Mouse (Mus musculus) kidney, adult 2 months (tissue): ENCODE measurements at regions not wholly inside any gene's neighbourhood (a gene's known extent, or its start where the extent isn't known, plus 50 kb on each side); places are given as distances from the start of the nearest gene placed in this dataset.

ENCODE experiments used
- DNase-seq: peaks from one replicate; pipeline ENCODE4 v3.0.0; 2021
- H3K27ac ChIP-seq: fragments of 200-500 bp; 2 replicates; pipeline ENCODE4 v1.5.1; 2012; ENCODE audit warnings: low read depth, low read length, control low read depth, inconsistent platforms; ENCODE audit not compliant: insufficient read depth
- H3K27me3 ChIP-seq: fragments of 200-500 bp; replicated peaks from 2 replicates; pipeline ENCODE4 v1.6.1; 2012; ENCODE audit warnings: mild to moderate bottlenecking, moderate library complexity, low read length, inconsistent platforms; ENCODE audit not compliant: control insufficient read depth, insufficient read depth
- H3K36me3 ChIP-seq: fragments of 200-500 bp; 2 replicates; pipeline ENCODE4 v1.6.1; 2012; ENCODE audit warnings: mild to moderate bottlenecking, moderate library complexity, low read length, inconsistent platforms; ENCODE audit not compliant: control insufficient read depth, insufficient read depth
- H3K4me1 ChIP-seq: fragments of 200-500 bp; 2 replicates; pipeline ENCODE4 v1.6.1; 2011; ENCODE audit warnings: low read length; ENCODE audit not compliant: control insufficient read depth, insufficient read depth
- H3K4me3 ChIP-seq: fragments of 200-500 bp; 2 replicates; pipeline ENCODE4 v1.5.1; 2011; ENCODE audit warnings: mild to moderate bottlenecking, low read depth, low read length, control low read depth; ENCODE audit not compliant: insufficient read depth
- CTCF ChIP-seq: fragments of 200-500 bp; conservative IDR thresholded peaks from 2 replicates; pipeline ENCODE4 v1.5.1; 2011; ENCODE audit warnings: low read depth, mild to moderate bottlenecking, control low read depth, low read length, moderate library complexity, mixed read lengths; ENCODE audit not compliant: insufficient read depth, insufficient read length
- POLR2A ChIP-seq: fragments of 200-500 bp; IDR thresholded peaks from one replicate; pipeline ENCODE4 v1.6.1; 2011; ENCODE audit warnings: low read depth, low read length, control low read depth
- WGBS: fragments of 180-500 bp; shearing (Covaris S2); methylation state at CpG from one replicate; pipeline ENCODE4 v1.1.7; 2018; 5-methylcytosine and 5-hydroxymethylcytosine counted together

GRCm38 (mm10) chr14:78173451-78173850 is 84.6 kb upstream of the Fam216b start:
- no peaks in the 10 kb centered on the region for H3K27me3 ChIP-seq
- no peaks in the 10 kb centered on the region for H3K4me1 ChIP-seq
- no peaks in the 10 kb centered on the region for H3K36me3 ChIP-seq
- no peak for DNase-seq
- 87% methylated on average over 2 of the region's 2 CpGs for WGBS
- no peak overlapping the region for H3K4me3 ChIP-seq
- no peak overlapping the region for H3K27ac ChIP-seq
- TF ChIP-seq CTCF: no peak
- TF ChIP-seq POLR2A: no peak

GRCm38 (mm10) chr14:78172956-78173355 is 84.1 kb upstream of the Fam216b start:
- Histone ChIP-seq H3K4me3 (no peak overlapping the region), H3K4me1 (no peaks in the 10 kb centered on the region), H3K27me3 (no peaks in the 10 kb centered on the region), H3K27ac (no peak overlapping the region), H3K36me3 (no peaks in the 10 kb centered on the region)
- no peak for DNase-seq
- TF ChIP-seq CTCF: no peak
- no peak for TF ChIP-seq POLR2A
- WGBS: 58% methylated on average over 1 of the region's 1 CpGs

- DNase-seq: no peak
- TF ChIP-seq POLR2A (no peak), CTCF (no peak)
- Histone ChIP-seq H3K4me1 (no peaks in the 10 kb centered on the region), H3K27me3 (no peaks in the 10 kb centered on the region), H3K36me3 (no peaks in the 10 kb centered on the region), H3K4me3 (no peak overlapping the region), H3K27ac (no peak overlapping the region)
- WGBS: 85% methylated on average over 3 of the region's 3 CpGs
These were observed 72.0 kb upstream of the Fam216b start for GRCm38 (mm10) chr14:78160819-78161218.

GRCm38 (mm10) chr14:78159567-78159966 is 70.8 kb upstream of the Fam216b start:
- no peak overlapping the region for H3K27ac ChIP-seq
- H3K4me1 ChIP-seq: no peaks in the 10 kb centered on the region
- H3K4me3 ChIP-seq: no peak overlapping the region
- 84% methylated on average over 7 of the region's 7 CpGs for WGBS
- TF ChIP-seq POLR2A (no peak), CTCF (no peak)
- DNase-seq: no peak
- H3K36me3 ChIP-seq: no peaks in the 10 kb centered on the region
- no peaks in the 10 kb centered on the region for H3K27me3 ChIP-seq

- Histone ChIP-seq H3K36me3 (no peaks in the 10 kb centered on the region), H3K27ac (no peak overlapping the region), H3K4me3 (no peak overlapping the region), H3K27me3 (no peaks in the 10 kb centered on the region), H3K4me1 (no peaks in the 10 kb centered on the region)
- no peak for TF ChIP-seq POLR2A
- no peak for TF ChIP-seq CTCF
- WGBS: 70% methylated on average over 2 of the region's 2 CpGs
- DNase-seq: no peak
These were observed 68.9 kb upstream of the Fam216b start for GRCm38 (mm10) chr14:78157660-78158059.

GRCm38 (mm10) chr14:78148851-78149250 is 60.0 kb upstream of the Fam216b start:
- Histone ChIP-seq H3K27ac (no peak overlapping the region), H3K27me3 (no peaks in the 10 kb centered on the region; the same call in 1 of the 2 replicates), H3K4me3 (no peak overlapping the region), H3K4me1 (no peaks in the 10 kb centered on the region), H3K36me3 (no peaks in the 10 kb centered on the region)
- DNase-seq: no peak
- WGBS: 96% methylated on average over 1 of the region's 1 CpGs
- TF ChIP-seq POLR2A (no peak), CTCF (no peak)

GRCm38 (mm10) chr14:78143751-78144150 is 54.9 kb upstream of the Fam216b start:
- H3K27ac ChIP-seq: no peak overlapping the region
- H3K36me3 ChIP-seq: no peaks in the 10 kb centered on the region
- DNase-seq: no peak
- no peaks in the 10 kb centered on the region; the same call in 1 of the 2 replicates for H3K27me3 ChIP-seq
- H3K4me3 ChIP-seq: no peak overlapping the region
- no peaks in the 10 kb centered on the region for H3K4me1 ChIP-seq
- 48% methylated on average over 4 of the region's 4 CpGs for WGBS
- no peak for TF ChIP-seq CTCF
- TF ChIP-seq POLR2A: no peak
